Mouse (Mus musculus): ENCODE data around the gene Nin. TPM values are rescaled to one million over a fixed set of nuclear protein-coding genes. Genes with fewer than 3 reads are reported as not detected.

Nin gene
- polyA plus RNA-seq, 1 experiment, result 5.0 TPM

DNA sequence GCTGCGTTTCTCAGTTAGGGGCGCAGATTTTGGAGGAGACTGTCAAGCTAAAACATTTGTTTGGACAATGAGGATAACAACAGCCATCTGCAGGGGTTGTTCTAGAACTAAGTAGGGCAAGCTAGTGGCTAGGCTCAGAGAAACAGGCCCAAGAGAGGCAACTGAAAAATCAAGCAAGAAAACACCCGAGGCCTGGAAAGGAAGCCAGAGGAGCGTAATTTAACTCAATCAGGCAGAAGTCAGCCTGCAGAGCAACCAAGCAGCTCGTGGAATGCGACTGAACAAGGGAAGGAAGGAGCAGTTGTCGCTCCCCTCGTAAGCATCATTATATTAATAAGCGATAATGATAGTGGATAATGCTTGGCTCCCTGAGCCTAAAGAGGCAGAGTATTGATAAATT, 7.0 kb downstream of the Nin start:
- Histone ChIP-seq H3K27me3 (ENCODE audit: control insufficient read depth, insufficient read depth, insufficient read length) (no peaks in the 10 kb centered on the region), H3K79me2 (ENCODE audit: control insufficient read depth, insufficient read depth) (peaks cover 54% of the 10 kb centered on the region), H3ac (ENCODE audit: control insufficient read depth, insufficient read length) (no peak overlapping the region), H3K36me3 (ENCODE audit: control insufficient read depth, insufficient read depth) (peaks cover 3% of the 10 kb centered on the region), H3K4me3 (no peak overlapping the region), H3K4me2 (ENCODE audit: low read depth) (no peak overlapping the region)
- no peak for TF ChIP-seq SRF (IDR thresholded peaks at IDR 0.05; ENCODE audit: control insufficient read depth, insufficient read length, low read depth)
- no peak for TF ChIP-seq MYOG (IDR thresholded peaks at IDR 0.05; ENCODE audit: control insufficient read depth in 1 of 3, insufficient read depth in 1 of 3, insufficient read length in 2 of 3, low read depth in 2 of 3)
- TF ChIP-seq TCF3 (IDR thresholded peaks at IDR 0.05; ENCODE audit: insufficient read length, low read depth), result no peak
- no peak for TF ChIP-seq CEBPB (IDR thresholded peaks at IDR 0.05; ENCODE audit: insufficient read depth, poor library complexity, severe bottlenecking)
- no peak for TF ChIP-seq POLR2A (IDR thresholded peaks at IDR 0.05; ENCODE audit: insufficient read length, low read depth)
- TF ChIP-seq REST (IDR thresholded peaks at IDR 0.05; ENCODE audit: insufficient read depth, insufficient read length), result no peak
- no peak for TF ChIP-seq MAX (IDR thresholded peaks at IDR 0.05; ENCODE audit: low read depth)

DNA sequence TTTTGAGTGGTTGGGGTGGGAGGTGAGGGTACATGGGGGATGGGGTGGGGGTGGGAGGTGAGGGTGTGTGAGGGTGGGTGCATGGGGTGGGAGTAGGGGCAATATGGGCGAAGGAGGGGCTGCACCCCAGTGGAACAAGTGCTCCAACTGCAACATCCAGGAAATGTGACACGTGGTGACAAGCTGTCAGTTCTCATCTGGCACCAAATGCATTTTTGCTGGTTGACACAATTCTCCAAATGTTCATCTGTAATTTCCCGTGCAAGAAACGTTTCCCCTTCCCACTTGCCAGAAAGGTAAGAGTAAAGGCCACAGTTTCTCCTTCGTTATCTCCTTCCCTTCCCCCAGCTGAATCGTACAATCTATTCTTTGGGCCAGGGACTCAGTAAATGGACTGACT, 7.6 kb downstream of the Nin start:
- TF ChIP-seq POLR2AphosphoS2 (IDR thresholded peaks at IDR 0.05; ENCODE audit: insufficient read length, low read depth) (no peak), REST (IDR thresholded peaks at IDR 0.05; ENCODE audit: insufficient read depth, insufficient read length) (no peak), SRF (IDR thresholded peaks at IDR 0.05; ENCODE audit: control insufficient read depth, insufficient read length, low read depth) (no peak), MYOD1 (IDR thresholded peaks at IDR 0.05; ENCODE audit: control insufficient read depth in 1 of 3, insufficient read length in 2 of 3, low read depth in 2 of 3) (no peak), TCF12 (IDR thresholded peaks at IDR 0.05; ENCODE audit: insufficient read depth, poor library complexity, severe bottlenecking) (no peak), POLR2A (IDR thresholded peaks at IDR 0.05; ENCODE audit: insufficient read length, low read depth) (no peak)
- Histone ChIP-seq H3K4me2 (ENCODE audit: low read depth) (no peak overlapping the region), H3K27me3 (ENCODE audit: control insufficient read depth, insufficient read depth, insufficient read length) (no peaks in the 10 kb centered on the region), H3ac (ENCODE audit: control insufficient read depth, insufficient read length) (no peak overlapping the region), H3K79me2 (ENCODE audit: control insufficient read depth, insufficient read depth) (peaks cover 52% of the 10 kb centered on the region), H3K4me3 (no peak overlapping the region), H3K36me3 (ENCODE audit: control insufficient read depth, insufficient read depth) (peaks cover 9% of the 10 kb centered on the region)

DNA sequence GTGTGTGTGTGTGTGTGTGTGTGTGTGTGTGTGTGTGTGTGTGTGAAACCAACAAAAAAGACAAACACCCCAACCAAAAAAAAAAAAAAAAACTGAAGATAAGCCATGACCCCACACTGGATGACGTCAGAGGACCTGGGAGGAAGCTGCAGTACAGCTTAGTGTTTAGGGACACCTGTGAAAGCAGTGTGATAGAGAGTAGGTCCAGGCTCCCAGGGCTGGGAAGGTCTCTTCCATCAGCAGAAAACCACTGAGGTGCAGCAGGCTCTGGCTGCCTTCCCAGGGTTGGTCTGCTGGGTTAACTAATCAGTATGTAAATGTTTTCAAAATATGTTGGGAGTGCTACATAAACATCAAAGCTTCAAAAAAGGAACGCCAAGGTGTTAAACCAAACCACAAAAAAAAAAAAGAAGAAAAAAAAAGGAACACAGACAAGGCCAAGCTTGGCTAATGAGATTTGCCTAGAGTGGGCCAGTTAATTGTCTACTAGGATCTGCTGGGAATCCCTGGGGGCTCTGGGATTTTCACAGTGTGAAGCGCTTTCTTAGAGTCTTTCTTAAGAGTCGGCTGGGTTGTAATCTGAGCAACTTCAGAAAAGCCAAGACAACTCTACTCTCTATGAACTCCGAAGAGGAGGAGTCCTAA, 8.6 kb downstream of the Nin start:
- TF ChIP-seq TCF3 (IDR thresholded peaks at IDR 0.05; ENCODE audit: insufficient read length, low read depth), result no peak
- TF ChIP-seq POLR2AphosphoS2 (IDR thresholded peaks at IDR 0.05; ENCODE audit: insufficient read length, low read depth), result no peak
- no peak for TF ChIP-seq CEBPB (IDR thresholded peaks at IDR 0.05; ENCODE audit: insufficient read depth, poor library complexity, severe bottlenecking)
- no peak for TF ChIP-seq MAX (IDR thresholded peaks at IDR 0.05; ENCODE audit: low read depth)
- TF ChIP-seq MYOD1 (IDR thresholded peaks at IDR 0.05; ENCODE audit: control insufficient read depth in 1 of 3, insufficient read length in 2 of 3, low read depth in 2 of 3), result no peak
- no peak for TF ChIP-seq POLR2A (IDR thresholded peaks at IDR 0.05; ENCODE audit: insufficient read length, low read depth)
- TF ChIP-seq USF1 (IDR thresholded peaks at IDR 0.05; ENCODE audit: low read depth), result no peak
- no peak for TF ChIP-seq MYOG (IDR thresholded peaks at IDR 0.05; ENCODE audit: control insufficient read depth in 1 of 3, insufficient read depth in 1 of 3, insufficient read length in 2 of 3, low read depth in 2 of 3)
- TF ChIP-seq SRF (IDR thresholded peaks at IDR 0.05; ENCODE audit: control insufficient read depth, insufficient read length, low read depth), result no peak
- TF ChIP-seq E2F4 (IDR thresholded peaks at IDR 0.05; ENCODE audit: insufficient read depth), result no peak
- TF ChIP-seq TCF12 (IDR thresholded peaks at IDR 0.05; ENCODE audit: insufficient read depth, poor library complexity, severe bottlenecking), result no peak
- TF ChIP-seq REST (IDR thresholded peaks at IDR 0.05; ENCODE audit: insufficient read depth, insufficient read length), result no peak
- Histone ChIP-seq H3K36me3 (ENCODE audit: control insufficient read depth, insufficient read depth) (peaks cover 11% of the 10 kb centered on the region), H3K79me2 (ENCODE audit: control insufficient read depth, insufficient read depth) (peaks cover 42% of the 10 kb centered on the region)

DNA sequence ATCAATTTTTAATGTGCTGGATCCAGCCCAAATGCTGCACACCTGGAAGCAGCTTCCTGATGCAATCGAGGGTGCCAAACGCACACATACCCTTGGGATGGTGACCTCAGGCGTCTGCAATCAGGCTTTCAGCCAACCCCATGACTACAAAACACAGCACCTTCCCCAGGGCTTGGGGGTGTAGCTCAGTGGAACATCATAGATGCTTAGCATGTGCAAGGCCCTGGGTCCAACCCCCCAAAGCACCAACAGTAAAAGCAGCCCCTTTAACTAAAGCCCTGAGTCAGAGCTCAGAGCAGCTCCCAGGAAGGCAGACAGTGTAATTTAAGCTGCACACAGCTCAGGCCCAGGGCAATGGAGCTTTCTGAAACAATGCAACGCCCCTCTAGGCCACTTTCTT, 9.3 kb downstream of the Nin start:
- TF ChIP-seq CEBPB (IDR thresholded peaks at IDR 0.05; ENCODE audit: insufficient read depth, poor library complexity, severe bottlenecking) (peak; percentile 50; the same call in 1 of the 2 replicates), MYOD1 (IDR thresholded peaks at IDR 0.05; ENCODE audit: control insufficient read depth in 1 of 3, insufficient read length in 2 of 3, low read depth in 2 of 3) (no peak), MYOG (IDR thresholded peaks at IDR 0.05; ENCODE audit: control insufficient read depth in 1 of 3, insufficient read depth in 1 of 3, insufficient read length in 2 of 3, low read depth in 2 of 3) (no peak), MAX (IDR thresholded peaks at IDR 0.05; ENCODE audit: low read depth) (no peak), USF1 (IDR thresholded peaks at IDR 0.05; ENCODE audit: low read depth) (no peak)
- Histone ChIP-seq H3K79me2 (ENCODE audit: control insufficient read depth, insufficient read depth) (peaks cover 37% of the 10 kb centered on the region), H3K4me3 (no peak overlapping the region), H3K27me3 (ENCODE audit: control insufficient read depth, insufficient read depth, insufficient read length) (no peaks in the 10 kb centered on the region), H3K4me2 (ENCODE audit: low read depth) (no peak overlapping the region), H3ac (ENCODE audit: control insufficient read depth, insufficient read length) (no peak overlapping the region), H3K36me3 (ENCODE audit: control insufficient read depth, insufficient read depth) (peaks cover 11% of the 10 kb centered on the region)

More for the DNA sequence above, 8.6 kb downstream of the Nin start:
- Histone ChIP-seq H3K4me3 (no peak overlapping the region), H3K27me3 (ENCODE audit: control insufficient read depth, insufficient read depth, insufficient read length) (no peaks in the 10 kb centered on the region), H3K4me2 (ENCODE audit: low read depth) (no peak overlapping the region), H3ac (ENCODE audit: control insufficient read depth, insufficient read length) (no peak overlapping the region)

DNA sequence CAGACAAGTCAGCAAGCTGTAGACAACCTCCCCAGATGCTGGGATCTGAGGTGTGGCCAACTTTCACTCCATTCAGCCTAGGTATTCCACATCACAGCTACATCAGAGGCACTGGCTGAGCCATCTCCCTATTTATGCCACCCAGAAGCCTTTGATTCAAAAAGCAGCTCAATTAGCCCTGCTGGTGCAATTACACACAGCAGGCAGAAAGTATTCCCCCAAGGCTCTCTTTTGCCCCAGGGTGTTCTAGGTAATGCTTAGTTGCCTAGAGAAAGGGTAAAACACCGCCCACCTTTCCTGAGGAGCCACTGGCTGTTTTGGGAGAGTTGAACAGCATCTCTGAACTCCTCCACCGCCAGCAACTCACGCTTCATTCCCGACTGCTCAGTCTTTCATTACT, 10.3 kb downstream of the Nin start:
- H3K79me2 ChIP-seq (ENCODE audit: control insufficient read depth, insufficient read depth), result peaks cover 30% of the 10 kb centered on the region
- no peaks in the 10 kb centered on the region for H3K27me3 ChIP-seq (ENCODE audit: control insufficient read depth, insufficient read depth, insufficient read length)
- peaks cover 11% of the 10 kb centered on the region for H3K36me3 ChIP-seq (ENCODE audit: control insufficient read depth, insufficient read depth)
- no peak overlapping the region for H3K4me2 ChIP-seq (ENCODE audit: low read depth)
- no peak for TF ChIP-seq USF1 (IDR thresholded peaks at IDR 0.05; ENCODE audit: low read depth)
- TF ChIP-seq MAX (IDR thresholded peaks at IDR 0.05; ENCODE audit: low read depth), result no peak
- TF ChIP-seq SRF (IDR thresholded peaks at IDR 0.05; ENCODE audit: control insufficient read depth, insufficient read length, low read depth), result no peak
- TF ChIP-seq CEBPB (IDR thresholded peaks at IDR 0.05; ENCODE audit: insufficient read depth, poor library complexity, severe bottlenecking), result no peak
- TF ChIP-seq MYOG (IDR thresholded peaks at IDR 0.05; ENCODE audit: control insufficient read depth in 1 of 3, insufficient read depth in 1 of 3, insufficient read length in 2 of 3, low read depth in 2 of 3), result no peak
- no peak for TF ChIP-seq E2F4 (IDR thresholded peaks at IDR 0.05; ENCODE audit: insufficient read depth)
- H3K4me3 ChIP-seq, result no peak overlapping the region
- H3ac ChIP-seq (ENCODE audit: control insufficient read depth, insufficient read length), result no peak overlapping the region
